Mouse (Mus musculus): ENCODE results near the gene 5730522E02Rik. TPM values are rescaled to one million over a fixed set of nuclear protein-coding genes. Genes with fewer than 3 reads are reported as not detected.
A peak's percentile ranks its signal among the peaks of the same experiment; 100 is the strongest.

The 5730522E02Rik gene
- total RNA-seq, 1 experiment from 2014 or later, result not detected

DNA sequence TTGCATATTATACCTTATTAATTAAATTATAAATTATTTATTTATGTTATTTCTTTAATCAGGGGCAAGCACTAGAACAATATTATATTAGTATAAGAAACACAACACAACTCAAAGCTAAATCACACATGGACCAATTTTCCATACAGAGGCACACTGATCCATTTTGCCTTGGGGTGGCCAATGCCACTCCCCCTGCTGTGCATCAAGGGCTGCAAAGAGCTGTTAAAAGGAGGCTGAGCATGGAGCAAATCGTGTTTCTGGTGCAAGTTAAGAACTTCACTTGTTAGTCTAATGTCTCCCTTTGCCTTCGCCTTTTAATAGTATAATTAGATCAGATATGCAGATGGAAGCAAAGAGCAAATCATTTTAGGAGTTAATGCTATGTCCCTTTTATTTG lies 147.3 kb downstream of the 5730522E02Rik start:
- ATAC-seq (replicated peaks; ENCODE audit: low read depth, poor library complexity, severe bottlenecking), result no peak

DNA sequence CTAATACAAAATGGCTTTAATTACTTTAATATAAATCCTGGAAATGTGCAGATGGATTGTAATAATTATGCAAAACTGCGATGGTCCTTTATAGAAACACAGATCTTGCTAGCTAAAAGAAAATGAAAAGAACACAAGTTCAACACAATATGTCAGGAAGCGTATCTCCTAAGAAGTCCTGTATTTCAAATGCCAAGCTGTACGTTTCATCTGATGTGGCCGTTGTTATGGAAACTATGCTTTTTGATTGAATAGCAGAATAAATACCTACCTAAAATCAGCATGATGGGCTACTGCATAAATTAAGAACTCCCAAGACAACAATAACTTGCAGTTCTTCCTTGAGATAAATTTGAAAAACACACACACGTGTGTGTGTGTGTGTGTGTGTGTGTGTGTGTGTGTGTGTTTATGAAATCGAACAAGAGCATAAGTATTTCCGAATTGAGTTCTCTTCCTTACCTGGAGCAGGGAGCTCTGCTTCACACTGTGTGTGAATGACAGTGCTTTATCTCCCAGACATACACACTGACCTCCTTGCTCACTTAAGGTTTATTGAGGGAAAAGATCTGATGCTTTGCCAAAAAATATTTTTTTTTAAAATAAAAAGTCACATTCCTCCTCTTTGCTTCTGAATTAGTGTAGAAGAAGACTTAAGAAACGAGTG lies 149.0 kb downstream of the 5730522E02Rik start:
- ATAC-seq (replicated peaks; ENCODE audit: low read depth, poor library complexity, severe bottlenecking), result no peak

DNA sequence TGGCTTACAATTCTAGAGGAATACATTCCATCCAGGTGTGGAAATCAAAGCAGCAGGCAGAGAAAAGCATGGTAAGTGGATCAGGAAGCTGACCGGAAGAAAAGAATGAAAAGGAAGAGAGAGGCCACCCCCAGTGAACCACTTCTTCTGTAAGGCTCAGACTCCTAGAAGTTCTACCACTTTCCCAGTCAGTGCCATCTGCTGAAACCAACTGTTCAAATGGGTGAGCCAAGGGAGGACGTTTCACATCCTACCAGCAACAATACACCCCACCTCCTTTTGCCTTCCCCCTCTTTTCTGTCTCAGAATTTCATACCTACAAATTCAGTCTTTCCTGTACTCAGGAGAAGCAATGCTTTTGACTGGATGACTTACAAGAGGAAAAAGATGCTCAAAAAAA lies 197.0 kb downstream of the 5730522E02Rik start:
- ATAC-seq (replicated peaks; ENCODE audit: low read depth, poor library complexity, severe bottlenecking), result no peak

DNA sequence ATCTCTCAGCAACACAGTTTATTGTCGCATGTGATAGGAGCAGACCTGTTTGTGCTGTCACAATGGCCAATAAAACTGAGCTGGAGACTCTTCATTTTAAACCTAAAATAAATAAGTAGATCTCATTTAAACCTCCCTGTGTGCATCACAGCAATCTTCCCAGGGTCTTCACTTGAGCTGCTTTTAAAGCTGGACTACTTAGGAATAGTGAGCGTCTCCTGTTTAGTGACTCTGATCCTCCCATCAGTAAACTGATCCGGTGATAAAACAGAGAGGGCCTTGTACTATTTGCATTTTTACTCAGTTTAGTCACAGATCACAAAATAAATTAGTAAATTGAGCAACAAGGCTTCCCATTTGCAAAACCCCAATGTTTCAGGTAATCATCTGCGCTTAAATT lies 206.5 kb downstream of the 5730522E02Rik start:
- ATAC-seq (replicated peaks; ENCODE audit: low read depth, poor library complexity, severe bottlenecking), result no peak

DNA sequence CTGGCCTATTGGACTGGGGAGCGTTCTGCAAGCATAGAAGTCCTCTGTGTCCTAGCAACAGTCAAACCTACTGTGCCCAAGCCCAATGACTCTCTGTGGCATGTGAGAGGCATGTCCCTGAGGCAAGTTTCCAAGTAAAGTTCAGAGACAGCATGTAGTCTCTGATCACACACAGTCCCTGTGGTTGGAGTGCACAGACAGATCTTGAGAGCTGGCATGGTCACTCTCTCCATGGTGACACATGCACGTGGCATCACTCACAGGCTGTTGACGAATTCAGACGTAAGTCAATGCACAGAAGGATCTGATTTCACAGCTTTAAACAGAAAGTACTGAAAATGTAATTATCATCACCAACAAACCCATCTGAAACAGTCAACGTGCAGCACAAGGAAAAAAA lies 210.8 kb downstream of the 5730522E02Rik start:
- no peak for ATAC-seq (replicated peaks; ENCODE audit: low read depth, poor library complexity, severe bottlenecking)

DNA sequence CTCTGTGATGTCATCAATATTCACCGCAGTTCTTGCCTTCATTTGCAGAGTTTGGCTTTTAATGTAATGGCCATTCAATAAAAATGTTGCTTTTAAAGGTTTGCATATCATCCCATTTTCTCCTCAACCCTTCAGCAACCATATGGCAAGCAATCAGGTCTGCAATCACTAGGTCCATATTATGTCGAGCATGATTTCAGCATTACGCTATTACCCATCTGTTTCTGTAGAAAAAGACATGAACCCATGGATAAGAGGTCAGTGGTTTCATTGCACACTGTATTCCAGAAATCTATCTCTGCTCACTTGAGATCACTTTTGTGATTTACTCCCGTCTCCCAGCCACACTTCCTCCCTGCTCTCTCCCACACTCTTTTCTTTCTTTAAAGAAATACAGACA lies 213.1 kb downstream of the 5730522E02Rik start:
- ATAC-seq (replicated peaks; ENCODE audit: low read depth, poor library complexity, severe bottlenecking), result no peak

DNA sequence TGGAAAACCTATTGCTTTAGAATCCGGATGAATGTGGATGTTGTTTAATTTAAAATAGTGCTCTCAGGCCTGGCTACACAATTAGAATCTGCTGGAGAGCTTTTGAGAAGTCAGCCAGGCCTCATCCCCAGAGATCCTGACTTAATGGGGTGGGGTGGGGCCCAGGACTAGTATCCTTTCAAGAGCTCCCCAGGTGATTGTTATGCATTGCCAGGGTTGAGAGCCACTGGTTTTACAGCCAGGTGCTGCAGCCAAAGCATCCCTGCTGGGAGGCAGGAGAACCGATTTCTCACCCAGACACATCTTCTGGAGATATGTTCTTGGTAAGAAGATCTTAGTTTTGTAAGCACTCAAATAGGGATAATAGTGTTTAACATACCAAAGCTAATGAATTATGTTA lies 216.4 kb downstream of the 5730522E02Rik start:
- ATAC-seq (replicated peaks; ENCODE audit: low read depth, poor library complexity, severe bottlenecking), result no peak

DNA sequence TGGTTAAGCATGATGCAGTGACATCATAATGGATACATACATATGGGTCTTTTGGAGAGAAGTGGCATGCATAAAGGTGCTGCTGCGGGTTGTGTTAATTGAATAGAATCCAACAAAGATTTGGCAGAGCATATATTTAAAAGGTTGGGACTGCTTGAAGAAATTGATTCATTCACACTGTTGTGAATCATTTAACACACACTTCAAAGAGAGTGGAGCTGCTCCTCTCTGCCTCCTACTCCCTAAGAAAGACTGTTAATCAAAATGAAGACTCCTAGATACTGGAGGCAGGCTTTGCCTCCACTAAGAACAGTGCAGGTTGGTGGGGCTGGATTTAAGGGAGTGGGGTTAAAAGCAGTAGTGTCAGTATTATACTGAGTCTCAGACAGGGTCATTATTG lies 218.3 kb downstream of the 5730522E02Rik start:
- no peak for ATAC-seq (replicated peaks; ENCODE audit: low read depth, poor library complexity, severe bottlenecking)

DNA sequence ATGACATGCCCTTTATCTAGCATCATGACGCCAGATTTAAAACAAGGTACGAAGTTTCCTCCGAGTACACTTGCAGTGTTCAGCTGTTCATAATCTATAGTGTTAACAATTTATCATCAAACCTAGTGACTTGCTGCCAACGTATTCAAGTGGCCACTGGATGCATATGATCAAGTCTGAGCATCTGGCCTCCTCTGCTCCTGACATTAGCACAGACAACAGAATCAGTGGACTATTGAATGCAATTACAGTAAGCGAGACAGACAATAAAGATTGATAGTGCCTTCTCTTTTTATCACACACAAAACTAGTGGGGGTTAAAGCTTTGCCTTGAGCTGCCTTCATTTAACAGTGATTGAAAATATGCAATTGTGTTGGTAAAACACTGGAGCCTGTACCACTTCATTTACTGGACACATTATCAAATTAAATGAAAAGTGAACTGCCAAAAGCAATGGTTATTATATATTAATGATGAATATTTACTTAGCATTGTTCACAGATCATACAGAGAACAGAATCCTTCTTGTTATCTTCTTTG lies 231.8 kb downstream of the 5730522E02Rik start:
- no peak for ATAC-seq (replicated peaks; ENCODE audit: low read depth, poor library complexity, severe bottlenecking)

DNA sequence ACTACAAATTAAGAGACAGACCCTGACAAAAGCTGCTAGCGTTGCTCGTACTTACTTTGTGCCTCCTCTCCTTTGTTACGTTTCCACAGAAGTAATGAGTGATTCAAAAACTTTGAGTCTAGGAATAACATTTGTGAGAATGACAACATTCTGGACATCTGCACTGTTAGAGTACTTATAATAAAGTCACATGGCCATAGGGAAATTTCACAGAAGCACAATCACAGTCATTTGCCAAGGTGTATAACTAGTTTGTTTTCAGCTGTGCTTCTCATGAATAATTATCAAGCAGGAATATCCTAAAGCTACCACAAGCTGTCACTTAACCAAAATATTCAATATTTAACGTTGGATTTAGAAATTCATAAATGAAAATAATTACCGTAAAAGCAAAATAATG lies 269.1 kb downstream of the 5730522E02Rik start:
- ATAC-seq (replicated peaks; ENCODE audit: low read depth, poor library complexity, severe bottlenecking), result no peak

DNA sequence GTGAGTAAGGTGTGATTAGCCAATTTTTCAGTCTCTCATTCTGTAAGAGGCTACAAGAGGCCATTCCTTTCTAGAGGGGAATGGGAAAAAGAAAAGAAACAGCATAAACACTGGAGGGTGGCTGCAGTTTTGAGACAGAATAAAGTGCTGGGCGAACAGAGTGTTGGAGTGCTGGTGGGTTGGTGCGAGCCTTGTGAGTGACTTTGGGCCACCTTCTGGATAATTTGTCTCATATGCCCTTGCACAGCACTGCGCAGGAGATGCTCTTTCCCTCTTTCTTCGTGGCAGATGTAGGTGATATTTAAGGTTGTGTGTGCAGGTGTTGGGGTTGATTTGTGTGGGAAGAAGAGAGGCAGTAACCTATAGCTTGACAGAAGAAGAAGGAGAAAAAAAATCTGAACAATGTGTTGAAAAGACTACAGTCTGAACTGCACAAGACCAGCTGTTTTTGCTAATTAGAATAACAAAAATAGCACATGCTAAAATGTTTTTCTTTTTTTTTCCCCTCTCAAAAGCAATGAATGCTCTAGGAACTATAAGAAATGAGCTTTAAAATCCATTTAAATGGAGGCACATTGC lies 269.8 kb downstream of the 5730522E02Rik start:
- ATAC-seq (replicated peaks; ENCODE audit: low read depth, poor library complexity, severe bottlenecking), result no peak

DNA sequence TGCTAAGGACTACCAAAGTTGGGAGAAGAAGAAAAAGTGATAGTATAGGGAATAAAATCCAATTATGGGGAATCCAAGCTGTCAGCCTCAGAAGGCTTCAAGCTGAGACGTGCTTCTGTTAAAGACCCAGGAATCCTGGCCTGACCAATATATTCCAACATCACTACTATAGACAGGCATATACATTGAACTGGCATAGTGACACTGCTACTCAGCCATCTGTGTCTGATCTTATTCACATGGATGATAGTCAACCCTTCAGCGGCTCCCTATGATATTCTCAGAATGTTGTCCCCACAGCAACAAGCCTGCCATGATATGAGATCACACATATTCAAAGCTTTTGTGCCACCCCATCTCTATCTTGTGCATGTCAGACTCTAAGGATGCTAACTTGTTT lies 284.3 kb downstream of the 5730522E02Rik start:
- no peak for ATAC-seq (replicated peaks; ENCODE audit: low read depth, poor library complexity, severe bottlenecking)

DNA sequence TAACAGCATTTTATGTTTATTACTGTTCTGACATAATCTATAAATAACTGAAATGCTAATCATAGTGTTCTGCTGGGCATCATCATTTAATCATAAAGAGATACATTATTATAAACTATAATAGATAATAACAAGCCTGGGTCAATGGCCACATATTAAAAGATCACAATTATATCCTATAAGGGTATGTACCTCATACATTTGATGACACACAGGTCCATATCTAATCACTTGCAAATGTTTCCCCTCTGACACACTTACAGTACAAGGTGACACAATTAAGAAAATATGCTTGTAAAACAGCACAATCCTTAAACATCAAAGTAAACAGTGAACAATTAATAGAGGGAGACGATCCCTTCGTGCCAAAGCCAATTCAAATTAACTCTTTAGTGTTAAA lies 308.2 kb downstream of the 5730522E02Rik start:
- ATAC-seq (replicated peaks; ENCODE audit: low read depth, poor library complexity, severe bottlenecking), result no peak

DNA sequence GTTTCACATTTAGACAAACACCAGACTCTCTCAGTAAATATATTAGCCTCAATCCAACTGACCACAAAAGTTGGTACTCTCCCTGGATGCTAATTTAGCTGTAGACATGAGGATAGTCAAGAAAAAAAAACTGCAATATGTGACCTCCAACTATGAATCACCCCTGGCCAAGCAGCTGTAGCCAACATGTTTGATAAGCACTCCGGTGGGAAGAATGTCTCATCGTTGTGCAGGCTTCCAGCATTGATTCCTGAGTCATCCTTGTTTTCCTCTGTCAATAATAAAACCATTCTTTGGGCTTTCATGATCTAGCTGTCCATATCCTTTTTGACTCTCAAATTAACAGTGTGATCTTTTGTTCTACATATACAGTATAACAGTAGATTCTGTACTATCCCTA lies 308.9 kb downstream of the 5730522E02Rik start:
- ATAC-seq (replicated peaks; ENCODE audit: low read depth, poor library complexity, severe bottlenecking), result no peak

DNA sequence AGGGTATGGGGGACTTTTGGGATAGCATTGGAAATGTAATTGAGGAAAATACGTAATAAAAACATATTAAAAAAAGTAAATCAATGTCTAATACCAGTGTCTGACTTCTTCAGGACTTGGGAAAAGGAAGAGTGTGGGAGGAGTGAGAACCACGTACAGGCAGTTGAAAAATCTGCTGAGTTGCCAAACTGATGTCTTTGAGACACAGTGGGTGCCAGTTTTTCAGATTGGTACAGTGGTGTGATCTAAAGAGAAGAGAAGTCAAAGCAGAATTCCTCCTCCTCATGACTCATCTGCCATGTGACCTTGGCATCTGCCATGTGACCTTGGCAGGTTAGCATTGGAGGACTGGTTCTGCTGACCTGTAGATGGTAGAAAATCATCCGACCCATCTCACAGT lies 316.7 kb downstream of the 5730522E02Rik start:
- no peak for ATAC-seq (replicated peaks; ENCODE audit: low read depth, poor library complexity, severe bottlenecking)

DNA sequence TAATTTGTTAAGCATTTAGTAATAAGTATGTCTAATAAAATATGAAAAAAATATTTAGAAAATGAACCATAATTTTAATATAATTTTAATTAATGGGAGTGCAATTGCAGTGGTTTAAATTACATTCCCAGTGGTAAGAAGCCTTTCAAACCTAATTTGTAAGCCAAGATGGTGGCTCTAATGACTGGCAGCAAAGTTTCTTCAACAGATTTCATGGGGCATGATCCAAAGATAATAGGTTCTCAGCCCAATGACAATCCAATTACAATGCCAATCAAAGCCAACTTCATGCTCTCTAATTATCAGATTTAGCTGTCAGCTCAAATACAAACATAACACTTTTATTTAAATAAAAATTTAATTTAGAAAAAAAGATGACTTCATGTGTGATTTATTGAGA lies 337.6 kb downstream of the 5730522E02Rik start:
- no peak for ATAC-seq (replicated peaks; ENCODE audit: low read depth, poor library complexity, severe bottlenecking)

DNA sequence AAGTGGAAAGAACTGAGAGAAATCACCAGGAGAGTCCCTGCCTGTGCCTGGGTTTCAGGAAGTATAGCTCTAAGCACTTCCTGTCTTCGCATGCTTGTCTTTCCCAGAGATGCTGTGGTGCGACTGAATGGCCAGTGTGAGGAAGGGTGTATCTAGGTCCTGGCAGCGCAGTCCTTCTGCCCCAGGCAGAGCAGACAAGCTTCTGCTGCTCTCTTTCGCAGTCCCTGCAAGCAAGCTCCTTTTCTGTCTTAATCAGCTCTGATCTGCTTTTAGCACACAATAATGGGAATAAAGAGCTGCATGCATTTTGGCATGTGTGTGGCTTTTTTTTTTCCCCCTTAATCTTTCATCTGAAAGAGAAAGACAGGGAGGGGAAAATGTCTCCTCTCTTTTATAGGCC lies 338.2 kb downstream of the 5730522E02Rik start:
- ATAC-seq (replicated peaks; ENCODE audit: low read depth, poor library complexity, severe bottlenecking), result 0 out of 2 replicates have a peak, but pooled peaks have one; percentile 29

DNA sequence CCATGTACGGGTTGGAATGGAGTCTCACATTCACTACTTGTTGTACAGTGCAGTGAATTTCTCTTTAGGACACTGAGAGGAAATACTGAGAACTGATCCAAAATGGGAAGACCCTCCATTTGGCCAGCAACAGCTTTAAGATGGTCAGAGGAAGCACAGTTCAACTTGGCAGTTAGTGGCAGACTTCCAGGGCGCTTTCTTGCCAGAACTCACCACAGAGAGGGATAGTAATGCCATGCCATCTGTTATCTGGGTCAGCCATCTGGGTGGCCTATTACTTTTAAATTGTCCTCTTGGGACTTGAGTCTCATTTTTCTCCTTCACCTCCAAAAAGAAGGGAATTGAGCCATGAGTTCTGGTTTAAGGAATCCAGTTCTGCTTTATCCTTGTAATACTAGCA lies 344.3 kb downstream of the 5730522E02Rik start:
- ATAC-seq (replicated peaks; ENCODE audit: low read depth, poor library complexity, severe bottlenecking), result peak; percentile 17

DNA sequence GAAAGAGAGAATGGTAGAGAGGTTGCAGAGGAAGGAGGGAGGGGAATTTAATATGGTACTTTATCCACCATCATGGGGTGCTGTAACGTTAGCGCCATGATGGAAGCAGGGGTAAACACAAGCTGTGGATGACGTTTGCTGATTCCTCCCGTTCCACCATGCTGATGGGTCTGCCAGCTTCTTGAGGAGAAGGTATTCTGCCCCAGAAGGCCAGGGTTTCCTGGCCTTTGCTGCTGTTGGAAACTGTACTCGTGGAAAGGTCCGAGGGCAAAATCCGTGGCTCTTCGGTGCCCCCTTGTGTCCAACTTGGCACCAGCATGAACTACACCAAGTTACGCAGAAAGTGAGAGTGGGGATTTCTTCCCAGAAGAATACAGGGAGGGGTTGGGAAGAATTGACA lies 347.9 kb downstream of the 5730522E02Rik start:
- ATAC-seq (replicated peaks; ENCODE audit: low read depth, poor library complexity, severe bottlenecking), result peak; percentile 97

DNA sequence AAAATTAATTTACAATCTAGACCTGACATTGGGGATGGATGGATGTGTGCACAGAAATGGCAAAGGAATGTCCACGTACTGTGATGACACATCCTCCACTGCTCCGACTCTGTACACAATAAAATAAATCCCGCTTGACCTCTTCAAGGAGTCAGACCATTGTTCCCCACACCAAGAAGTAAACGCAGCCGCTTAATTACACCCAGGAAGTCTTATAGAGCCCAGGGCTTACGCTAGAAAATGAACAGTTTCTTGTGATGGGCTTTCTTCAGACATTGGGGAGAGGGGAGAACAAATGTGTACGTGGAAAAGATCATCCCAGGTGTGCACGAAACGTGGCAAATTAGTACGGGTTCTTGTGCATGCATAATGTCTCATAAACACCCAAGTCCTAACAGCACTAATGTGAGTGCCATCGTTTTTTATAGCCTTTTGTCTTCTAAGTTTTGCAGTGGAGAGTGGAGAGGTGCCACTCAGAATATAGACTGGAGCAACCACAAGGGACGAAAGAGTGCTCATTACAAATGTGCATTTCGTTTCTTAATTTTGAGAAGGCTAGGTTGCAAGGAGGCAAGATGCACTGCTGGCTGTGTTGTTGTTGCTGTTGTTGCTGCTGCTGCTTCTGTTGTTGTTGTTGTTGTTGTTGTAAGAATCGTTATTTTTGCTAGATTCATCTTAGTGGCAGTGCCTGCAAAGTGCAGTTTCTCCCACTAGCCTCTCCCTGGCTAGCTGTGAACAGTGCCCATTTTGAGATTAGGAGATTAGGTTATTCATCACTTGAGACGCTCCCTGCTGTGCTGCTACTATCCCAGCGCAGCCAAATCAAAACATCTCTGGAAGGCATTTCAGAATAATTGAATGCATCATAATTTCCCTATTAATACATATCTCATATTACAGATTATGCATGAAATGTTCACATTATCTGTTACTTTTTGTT lies 353.7 kb downstream of the 5730522E02Rik start:
- no peak for ATAC-seq (replicated peaks; ENCODE audit: low read depth, poor library complexity, severe bottlenecking)

DNA sequence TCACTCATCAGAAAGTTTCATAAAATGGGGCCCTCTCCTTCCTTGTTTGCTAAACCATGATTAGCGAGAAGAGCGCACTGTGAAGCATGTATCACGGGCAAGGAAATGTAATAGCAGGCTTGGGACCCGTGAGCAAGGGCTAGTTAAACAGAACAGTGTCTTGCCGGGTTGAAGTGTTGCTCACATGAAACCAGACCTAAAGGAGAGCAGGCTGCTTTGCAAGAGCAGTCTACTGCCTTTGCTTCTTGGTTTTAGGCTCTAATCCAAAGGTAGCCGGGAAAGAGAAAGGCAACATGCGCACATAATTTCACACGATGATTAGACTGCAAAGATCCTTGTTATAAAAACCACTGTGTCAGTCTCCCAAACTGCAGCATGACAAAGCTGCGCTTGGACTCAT lies 354.8 kb downstream of the 5730522E02Rik start:
- no peak for ATAC-seq (replicated peaks; ENCODE audit: low read depth, poor library complexity, severe bottlenecking)
